Mouse (Mus musculus) liver, adult 2 months (tissue): ENCODE data around the gene Klf9. TPM values are rescaled to one million over a fixed set of nuclear protein-coding genes. Genes with fewer than 3 reads are reported as not detected.

ENCODE experiments used
- DNase-seq: peaks from one replicate; pipeline ENCODE4 v3.0.0-alpha.2; 2011; ENCODE audit warnings: low read depth, low spot score; ENCODE audit errors: extremely low read depth
- H3K27ac ChIP-seq: fragments of 200-500 bp; replicated peaks from 2 replicates; pipeline ENCODE4 v1.5.1; 2012; ENCODE audit warnings: low read depth, mild to moderate bottlenecking, control low read depth, inconsistent platforms, low read length; ENCODE audit not compliant: insufficient read depth
- H3K27me3 ChIP-seq: fragments of 200-500 bp; 2 replicates; pipeline ENCODE4 v1.6.1; 2012; ENCODE audit warnings: mild to moderate bottlenecking, moderate library complexity, low read length, inconsistent platforms; ENCODE audit not compliant: control insufficient read depth, insufficient read depth
- H3K36me3 ChIP-seq: fragments of 200-500 bp; 2 replicates; pipeline ENCODE4 v1.6.1; 2012; ENCODE audit warnings: low read length, inconsistent platforms; ENCODE audit not compliant: control insufficient read depth, insufficient read depth
- H3K4me1 ChIP-seq: fragments of 200-500 bp; 2 replicates; pipeline ENCODE4 v1.6.1; 2011; ENCODE audit warnings: low read length; ENCODE audit not compliant: control insufficient read depth, insufficient read depth
- H3K4me3 ChIP-seq: fragments of 200-500 bp; 2 replicates; pipeline ENCODE4 v1.5.1; 2011; ENCODE audit warnings: low read depth, mild to moderate bottlenecking, control low read depth, low read length, moderate library complexity; ENCODE audit not compliant: insufficient read depth
- H3K79me2 ChIP-seq: fragments of 200-500 bp; 2 replicates; pipeline ENCODE4 v1.6.1; 2012; ENCODE audit warnings: inconsistent platforms, mild to moderate bottlenecking, low read length, moderate library complexity; ENCODE audit not compliant: control insufficient read depth, insufficient read depth
- H3K9ac ChIP-seq: fragments of 200-500 bp; 2 replicates; pipeline ENCODE4 v1.6.1; 2012; ENCODE audit warnings: low read depth, mild to moderate bottlenecking, control low read depth, inconsistent platforms, low read length
- CTCF ChIP-seq: fragments of 200-500 bp; IDR thresholded peaks from 2 replicates; pipeline ENCODE4 v1.5.1; 2011; ENCODE audit warnings: low read depth, low read length, control low read depth
- POLR2A ChIP-seq: fragments of 200-500 bp; IDR thresholded peaks from 2 replicates; pipeline ENCODE4 v1.6.1; 2011; ENCODE audit warnings: low read length, control low read depth; ENCODE audit not compliant: insufficient read depth; ENCODE audit errors: extremely low read depth
- WGBS: fragments of 180-500 bp; shearing (Covaris S2); methylation state at CpG from one replicate; pipeline ENCODE4 v1.1.7; 2018; 5-methylcytosine and 5-hydroxymethylcytosine counted together
- polyA plus RNA-seq: library from polyadenylated mRNA; depleted of rRNA; stranded (reverse); fragments of >200 nt; gene quantifications from 2 replicates; pipeline ENCODE4 v1.2.3, GENCODE M21; 2012
- total RNA-seq: library from RNA; depleted of rRNA; stranded (reverse); fragments of >200 nt; gene quantifications from 2 replicates; pipeline ENCODE4 v1.2.3, GENCODE M21; 2014

Gene Klf9
- total and polyA plus RNA-seq, 2 experiments: 32.7 to 75.0 TPM

DNA sequence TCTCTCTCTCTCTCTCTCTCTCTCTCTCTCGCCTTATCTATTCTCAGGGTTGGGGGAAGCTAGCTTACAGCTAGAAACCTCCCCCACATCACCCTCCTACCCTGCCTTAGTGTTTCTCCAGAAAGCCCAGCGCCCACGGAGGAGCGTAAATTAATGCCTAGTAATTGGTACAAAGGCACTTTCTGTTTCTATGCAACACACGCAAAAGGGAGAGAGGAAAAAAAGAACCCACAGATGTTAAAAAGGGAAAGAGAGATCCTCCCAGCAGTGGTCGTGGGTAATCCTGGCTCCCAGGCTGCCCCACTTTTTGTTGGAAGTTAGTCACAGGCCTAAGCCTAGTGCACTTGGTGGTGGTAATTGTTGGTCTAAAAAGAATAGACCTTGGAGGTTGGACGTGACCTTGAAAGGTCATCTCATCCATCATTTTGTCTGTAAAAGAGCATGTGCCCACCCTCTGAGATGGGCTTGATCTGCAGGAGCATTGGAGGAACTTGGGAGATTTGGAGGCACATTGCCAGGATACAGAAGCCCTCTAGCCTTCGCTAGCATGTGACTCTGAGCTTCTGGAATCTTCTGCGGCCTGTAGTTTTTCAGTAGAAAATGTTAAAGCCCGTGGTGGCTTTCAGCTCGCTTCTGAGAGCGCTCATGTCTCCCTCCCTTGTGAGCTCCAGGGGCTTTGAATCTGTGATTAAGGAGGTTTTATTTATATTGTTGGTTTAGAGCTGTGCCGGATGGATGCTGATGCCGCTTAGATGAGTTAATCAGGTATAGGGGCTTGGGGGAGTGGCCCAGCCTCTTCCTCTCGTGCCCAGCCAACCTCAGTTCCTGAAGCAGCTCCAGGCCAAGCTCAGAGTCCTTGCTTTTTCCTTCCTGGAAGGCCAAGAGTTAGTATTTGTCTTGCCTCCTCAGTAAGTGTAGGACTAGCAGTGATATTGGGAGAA lies 6.3 kb downstream of the Klf9 start:
- peak; percentile 27 for DNase-seq
- 67% methylated on average over 15 of the region's 15 CpGs for WGBS
- H3K9ac ChIP-seq: no peak overlapping the region
- H3K4me3 ChIP-seq: no peak overlapping the region
- no peaks in the 10 kb centered on the region for H3K27me3 ChIP-seq
- peak overlapping the region; percentile 11 for H3K27ac ChIP-seq
- peaks cover 8% of the 10 kb centered on the region for H3K36me3 ChIP-seq
- TF ChIP-seq CTCF (no peak), POLR2A (no peak)
- peaks cover 59% of the 10 kb centered on the region for H3K4me1 ChIP-seq
- peaks cover 83% of the 10 kb centered on the region for H3K79me2 ChIP-seq

DNA sequence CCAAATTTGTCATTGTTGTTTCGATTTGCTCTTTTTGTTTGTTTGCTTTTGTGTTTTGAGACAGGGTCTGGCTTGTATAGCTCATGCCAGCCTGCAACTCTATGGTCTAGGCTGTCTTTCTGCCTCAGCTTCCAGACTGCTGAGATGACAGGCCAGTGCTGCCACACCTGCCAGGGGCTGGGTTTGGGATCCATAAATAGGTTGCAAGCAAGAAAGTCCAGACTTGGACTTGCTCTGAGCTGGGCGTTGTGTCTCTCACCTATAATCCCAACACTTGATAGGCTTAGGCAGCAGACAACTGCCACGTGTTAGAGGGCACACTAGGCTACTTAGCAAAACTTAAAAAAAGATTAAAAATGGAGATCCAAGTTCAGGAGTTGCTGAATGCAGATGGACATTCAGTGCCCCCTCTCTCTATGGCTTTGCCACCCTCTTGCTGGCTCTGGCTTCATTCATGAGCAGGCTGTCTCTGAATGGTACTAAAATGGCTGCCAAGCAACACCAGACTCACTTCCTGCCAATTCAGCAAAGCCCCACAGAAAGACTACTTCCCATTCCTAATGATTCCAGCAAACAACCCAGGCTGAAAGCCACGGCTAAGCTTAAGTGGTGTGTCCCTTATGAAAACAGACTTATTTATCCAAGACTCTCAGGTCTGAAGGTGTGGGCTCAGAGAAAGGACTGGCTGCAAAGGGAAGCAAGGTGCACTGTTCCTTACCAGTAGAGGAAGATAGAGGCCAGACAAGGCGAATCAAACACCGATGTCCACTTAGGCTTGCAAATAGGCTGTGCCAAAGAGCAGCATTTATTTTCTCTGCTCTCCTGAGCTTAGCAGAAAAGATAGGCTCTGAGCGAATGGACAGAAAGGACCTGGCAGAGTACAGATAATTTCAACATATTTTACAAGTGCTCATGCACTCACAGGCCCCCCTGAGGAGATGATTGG lies 8.7 kb downstream of the Klf9 start:
- TF ChIP-seq CTCF: no peak
- no peak for TF ChIP-seq POLR2A
- no peak overlapping the region for H3K4me3 ChIP-seq
- peaks cover 69% of the 10 kb centered on the region for H3K4me1 ChIP-seq
- H3K9ac ChIP-seq: no peak overlapping the region; the same call in 1 of the 2 replicates
- H3K27me3 ChIP-seq: no peaks in the 10 kb centered on the region
- peak overlapping the region; percentile 43 for H3K27ac ChIP-seq
- peak; percentile 59 for DNase-seq
- H3K79me2 ChIP-seq: peaks cover 84% of the 10 kb centered on the region
- WGBS: 21% methylated on average over 7 of the region's 7 CpGs
- H3K36me3 ChIP-seq: peaks cover 9% of the 10 kb centered on the region

GRCm38 (mm10) chr19:23150556-23151265 lies 9.7 kb downstream of the Klf9 start:
- DNase-seq: no peak
- H3K36me3 ChIP-seq: peaks cover 11% of the 10 kb centered on the region
- TF ChIP-seq CTCF: no peak
- TF ChIP-seq POLR2A: no peak
- no peak overlapping the region for H3K9ac ChIP-seq
- peaks cover 84% of the 10 kb centered on the region for H3K79me2 ChIP-seq
- H3K4me3 ChIP-seq: no peak overlapping the region
- H3K27me3 ChIP-seq: no peaks in the 10 kb centered on the region
- no peak overlapping the region for H3K27ac ChIP-seq
- WGBS: 68% methylated on average over 14 of the region's 14 CpGs
- peaks cover 70% of the 10 kb centered on the region for H3K4me1 ChIP-seq

DNA sequence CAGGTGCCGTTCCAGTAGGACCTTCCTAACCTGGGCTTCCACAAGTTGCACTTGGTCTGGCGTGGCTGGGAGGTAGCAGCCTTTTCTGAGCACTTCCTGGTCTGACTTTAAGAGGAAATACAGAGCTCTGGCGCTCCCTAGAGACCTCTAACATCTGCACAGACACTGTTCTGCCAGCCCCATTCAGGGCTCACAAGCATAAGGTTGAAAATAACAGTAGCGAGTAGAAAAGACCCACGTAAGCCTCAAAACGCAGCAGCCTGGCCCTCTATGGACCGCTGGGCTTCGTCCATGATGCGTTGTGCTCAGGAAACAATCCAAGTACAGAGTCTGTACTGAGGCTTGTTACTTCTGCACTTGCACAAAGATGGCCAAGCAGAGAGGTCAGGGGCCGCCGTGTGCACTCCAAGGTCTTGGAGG lies 10.6 kb downstream of the Klf9 start:
- peaks cover 61% of the 10 kb centered on the region for H3K4me1 ChIP-seq
- H3K36me3 ChIP-seq: peaks cover 7% of the 10 kb centered on the region
- no peak overlapping the region for H3K4me3 ChIP-seq
- DNase-seq: peak; percentile 55
- peak overlapping the region; percentile 20; the same call in 1 of the 2 replicates for H3K27ac ChIP-seq
- no peaks in the 10 kb centered on the region for H3K27me3 ChIP-seq
- H3K79me2 ChIP-seq: peaks cover 78% of the 10 kb centered on the region
- H3K9ac ChIP-seq: peak overlapping the region; percentile 7
- 8% methylated on average over 11 of the region's 11 CpGs for WGBS
- TF ChIP-seq CTCF: peak; percentile 30
- TF ChIP-seq POLR2A: no peak

GRCm38 (mm10) chr19:23152201-23152640 lies 11.2 kb downstream of the Klf9 start:
- Histone ChIP-seq H3K9ac (no peak overlapping the region), H3K36me3 (peaks cover 7% of the 10 kb centered on the region), H3K4me1 (peaks cover 58% of the 10 kb centered on the region), H3K79me2 (peaks cover 74% of the 10 kb centered on the region), H3K4me3 (no peak overlapping the region), H3K27ac (0 out of 2 replicates have a peak overlapping the region, but pooled peaks have one; percentile 1), H3K27me3 (no peaks in the 10 kb centered on the region)
- TF ChIP-seq POLR2A (no peak), CTCF (no peak)
- peak; percentile 60 for DNase-seq
- WGBS: 2% methylated on average over 4 of the region's 4 CpGs
